Mouse (Mus musculus): Measurements from ENCODE around the gene 1700030J22Rik. TPM values are rescaled to one million over a fixed set of nuclear protein-coding genes. Genes with fewer than 3 reads are reported as not detected.

Gene 1700030J22Rik
- total RNA-seq, 2 experiments from 2014 or later, result 0.31 to 0.45 TPM

GRCm38 (mm10) chr8:116954415-116954814, 24.3 kb downstream of the 1700030J22Rik start:
- intact Hi-C loops (cut with DNase I), result no loop called here
- no peak for DNase-seq (ENCODE audit: low spot score)

GRCm38 (mm10) chr8:116952428-116952827, 26.3 kb downstream of the 1700030J22Rik start:
- intact Hi-C loops (cut with DNase I), result no loop called here

GRCm38 (mm10) chr8:116951778-116952177, 27.0 kb downstream of the 1700030J22Rik start:
- intact Hi-C loops (cut with DNase I), result no loop called here
- no peak for DNase-seq (ENCODE audit: low spot score)

More at GRCm38 (mm10) chr8:116952428-116952827, 26.3 kb downstream of the 1700030J22Rik start:
- no peak for DNase-seq (ENCODE audit: low spot score)

- intact Hi-C loops (cut with DNase I), result no loop called here
- no peak for DNase-seq (ENCODE audit: low spot score)
Measured at GRCm38 (mm10) chr8:116951369-116951768, 27.4 kb downstream of the 1700030J22Rik start.

- no peak for DNase-seq (ENCODE audit: low spot score)
Measured at GRCm38 (mm10) chr8:116947589-116947988, 31.2 kb downstream of the 1700030J22Rik start.

GRCm38 (mm10) chr8:116946851-116947250, 31.9 kb downstream of the 1700030J22Rik start:
- intact Hi-C loops (cut with DNase I), result no loop called here
- no peak for DNase-seq (ENCODE audit: low spot score)

More at GRCm38 (mm10) chr8:116947589-116947988, 31.2 kb downstream of the 1700030J22Rik start:
- intact Hi-C loops (cut with DNase I), result no loop called here

GRCm38 (mm10) chr8:116946268-116946838, 32.4 kb downstream of the 1700030J22Rik start:
- DNase-seq (ENCODE audit: low spot score), result peak; percentile 27
- intact Hi-C loops (cut with DNase I), result no loop called here

- intact Hi-C loops (cut with DNase I), result no loop called here
- DNase-seq (ENCODE audit: low spot score), result no peak
Measured at GRCm38 (mm10) chr8:116945169-116945910, 33.4 kb downstream of the 1700030J22Rik start.

- DNase-seq (ENCODE audit: low spot score), result no peak
- intact Hi-C loops (cut with DNase I), result no loop called here
Measured at GRCm38 (mm10) chr8:116944385-116944696, 34.4 kb downstream of the 1700030J22Rik start.

GRCm38 (mm10) chr8:116943555-116944384, 35.0 kb downstream of the 1700030J22Rik start:
- DNase-seq (ENCODE audit: low spot score), result no peak
- intact Hi-C loops (cut with DNase I), result loop anchor here (1.0 to 2.0 kb wide), 2 partner anchors 21 to 37 kb away; no protein-coding TSS in a partner anchor

GRCm38 (mm10) chr8:116943161-116943554, 35.6 kb downstream of the 1700030J22Rik start, which contains the start of gene Atmin:
TSS of gene Atmin (plus strand) at chr8:116943393.
- DNase-seq (ENCODE audit: low spot score), result peak; percentile 70
- intact Hi-C loops (cut with DNase I), result loop anchor here (1.0 to 2.0 kb wide), 2 partner anchors 20 to 37 kb away; no protein-coding TSS in a partner anchor

GRCm38 (mm10) chr8:116942284-116943058, 36.3 kb downstream of the 1700030J22Rik start:
- intact Hi-C loops (cut with DNase I), result loop anchor here (1.0 to 2.0 kb wide), 2 partner anchors 20 to 38 kb away; no protein-coding TSS in a partner anchor
- DNase-seq (ENCODE audit: low spot score), result no peak

GRCm38 (mm10) chr8:116935506-116935905, 43.3 kb downstream of the 1700030J22Rik start:
- intact Hi-C loops (cut with DNase I), result no loop called here
- no peak for DNase-seq (ENCODE audit: low spot score)

- DNase-seq (ENCODE audit: low spot score), result no peak
- intact Hi-C loops (cut with DNase I), result no loop called here
Measured at GRCm38 (mm10) chr8:116934976-116935375, 43.8 kb downstream of the 1700030J22Rik start.

GRCm38 (mm10) chr8:116928588-116928987, 50.2 kb downstream of the 1700030J22Rik start:
- no peak for DNase-seq (ENCODE audit: low spot score)
- intact Hi-C loops (cut with DNase I), result loop anchor here (10.0 kb wide), 1 partner anchor 226 kb away; the partner anchor contains the start of gene Gan

- no peak for DNase-seq (ENCODE audit: low spot score)
- intact Hi-C loops (cut with DNase I), result loop anchor here (10.0 kb wide), 1 partner anchor 227 kb away; the partner anchor contains the start of gene Gan
Measured at GRCm38 (mm10) chr8:116927880-116928279, 50.9 kb downstream of the 1700030J22Rik start.

GRCm38 (mm10) chr8:116923526-116923925, 55.2 kb downstream of the 1700030J22Rik start:
- intact Hi-C loops (cut with DNase I), result loop anchor here (2.0 to 10.0 kb wide), 2 partner anchors 19 to 231 kb away; partner anchors contain the start of genes Atmin and Gan
- DNase-seq (ENCODE audit: low spot score), result no peak

- DNase-seq (ENCODE audit: low spot score), result no peak
- intact Hi-C loops (cut with DNase I), result loop anchor here (2.0 to 10.0 kb wide), 2 partner anchors 21 to 233 kb away; partner anchors contain the start of genes Atmin and Gan
Measured at GRCm38 (mm10) chr8:116922060-116922757, 56.5 kb downstream of the 1700030J22Rik start.
